Mouse (Mus musculus) neural tube, embryonic 11.5 days (tissue): Measurements from ENCODE around the gene Psmb5. TPM values are rescaled to one million over a fixed set of nuclear protein-coding genes. Genes with fewer than 3 reads are reported as not detected.

ENCODE experiments used
- microRNA counts: library from miRNA; unstranded; fragments of <30 nt; microRNA quantifications from one replicate; lab custom pipeline; 2015
- microRNA-seq: library from miRNA; unstranded; fragments of <30 nt; microRNA quantifications from one replicate; pipeline ENCODE4, GENCODE M21; 2016
- polyA plus RNA-seq: library from polyadenylated mRNA; unstranded; fragments of >200 nt; fragmentation: Nextera tagmentation; extraction: Ambion mirVana; gene quantifications from 2 replicates; pipeline ENCODE4 v1.2.1, GENCODE M21; 2014

Psmb5 gene
- polyA plus RNA-seq, 1 experiment from 2014 or later: 470 TPM

MicroRNAs within 50 kb of the gene (microRNA counts, 519-probe panel; counts per million panel counts)
- microRNA mmu-miR-686 (lab: Ali Mortazavi, UCI): 171 counts per million, percentile 57 among the panel's probes with 10 or more counts

Small RNA genes lying within 50 kb of the gene (microRNA-seq; reads per million reads assigned to microRNA genes)
- gene Mir686 (not detected), gene Mir6948 (not detected)

Other genes starting within 250 kb of the Psmb5 start
- gene Slc7a7, start 200.2 kb downstream of the Psmb5 start, polyA plus RNA-seq: 4.5 and 4.8 TPM in 2 replicates
- 190 and 216 TPM in 2 replicates for gene Mrpl52, start 191.1 kb downstream of the Psmb5 start, polyA plus RNA-seq
- gene Mmp14, start 186.4 kb downstream of the Psmb5 start, polyA plus RNA-seq: 69.6 and 70.6 TPM in 2 replicates
- 24.5 and 26.6 TPM in 2 replicates for gene Lrp10, start 153.9 kb downstream of the Psmb5 start, polyA plus RNA-seq
- gene Rem2, start 141.9 kb downstream of the Psmb5 start, polyA plus RNA-seq: 23.3 and 26.2 TPM in 2 replicates
- 124 and 126 TPM in 2 replicates for gene Prmt5, start 100.5 kb downstream of the Psmb5 start, polyA plus RNA-seq
- 36.7 and 41.4 TPM in 2 replicates for gene Haus4, start 63.4 kb downstream of the Psmb5 start, polyA plus RNA-seq
- gene Ajuba, start 40.5 kb downstream of the Psmb5 start, polyA plus RNA-seq: 27.9 TPM in 2 replicates
- 8.1 and 8.9 TPM in 2 replicates for gene 4931414P19Rik, start 12.0 kb downstream of the Psmb5 start, polyA plus RNA-seq
- 0.08 TPM in 1 of 2 replicates, not detected in the other for gene Psmb11, start 3.4 kb upstream of the Psmb5 start, polyA plus RNA-seq
- gene Gm17606, start 22.9 kb upstream of the Psmb5 start, polyA plus RNA-seq: not detected in 2 replicates
- gene Cdh24, start 23.3 kb upstream of the Psmb5 start, polyA plus RNA-seq: 6.8 and 9.7 TPM in 2 replicates
- 94.3 and 103 TPM in 2 replicates for gene 1700123O20Rik, start 68.2 kb upstream of the Psmb5 start, polyA plus RNA-seq
- 118 and 122 TPM in 2 replicates for gene Acin1, start 68.9 kb upstream of the Psmb5 start, polyA plus RNA-seq
- 0.16 and 0.30 TPM in 2 replicates for gene Gm29776, start 80.8 kb upstream of the Psmb5 start, polyA plus RNA-seq
- gene Cebpe, start 94.2 kb upstream of the Psmb5 start, polyA plus RNA-seq: 0.26 TPM in 1 of 2 replicates, not detected in the other
- gene Slc7a8, start 163.9 kb upstream of the Psmb5 start, polyA plus RNA-seq: 3.2 and 3.4 TPM in 2 replicates
- gene Rnf212b, start 196.1 kb upstream of the Psmb5 start, polyA plus RNA-seq: not detected in 2 replicates